Mouse (Mus musculus) small intestine, adult 2 months (tissue): ENCODE data around the gene Golga4.

Source experiments
- CTCF ChIP-seq: fragments of 200-500 bp; IDR thresholded peaks from 2 replicates; pipeline ENCODE4 v1.5.1; 2012; ENCODE audit warnings: low read depth, mild to moderate bottlenecking, control low read depth, inconsistent platforms, low read length, moderate library complexity, mixed read lengths; ENCODE audit not compliant: insufficient replicate concordance, insufficient read length; ENCODE audit errors: extremely low read depth
- POLR2A ChIP-seq: fragments of 200-500 bp; IDR thresholded peaks from 2 replicates; pipeline ENCODE4 v1.6.1; 2012; ENCODE audit warnings: low read depth, mild to moderate bottlenecking, control low read depth, inconsistent platforms, low read length, moderate library complexity

DNA sequence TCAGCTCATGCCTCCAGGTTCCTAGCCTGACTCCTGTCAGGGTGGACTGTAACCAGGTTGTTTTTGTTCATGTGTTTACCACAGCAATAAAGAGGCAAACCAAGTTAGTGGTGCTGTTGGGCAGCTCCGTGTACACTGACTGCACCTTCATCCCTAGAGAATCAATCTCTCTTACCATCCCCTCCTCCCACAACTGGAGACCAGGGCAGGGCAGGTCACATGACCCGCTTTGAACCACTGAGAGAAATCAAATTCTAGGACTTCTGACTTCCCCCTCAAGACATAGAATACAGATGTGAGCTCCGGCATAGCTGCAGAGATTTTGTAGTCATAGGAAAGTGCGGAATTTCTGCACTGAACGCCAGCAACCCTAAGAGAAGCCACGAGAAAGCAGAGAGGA, 85.6 kb downstream of the Golga4 start:
- TF ChIP-seq POLR2A (no peak), CTCF (no peak)
